Mouse (Mus musculus): ENCODE data around the gene Pcsk2.

The Pcsk2 gene

GRCm38 (mm10) chr2:143545758-143546246 is at the start of gene Pcsk2:
Gene Pcsk2, plus strand, starts transcription at chr2:143546156.
- DNase-seq: peak; percentile 79

GRCm38 (mm10) chr2:143500845-143501244 is 45.1 kb upstream of the Pcsk2 start:
- no peak for DNase-seq

GRCm38 (mm10) chr2:143501760-143502159 is 44.2 kb upstream of the Pcsk2 start:
- no peak for DNase-seq

- DNase-seq: no peak
These were observed 43.8 kb upstream of the Pcsk2 start for GRCm38 (mm10) chr2:143502203-143502602.

- no peak for DNase-seq
These were observed 9.5 kb upstream of the Pcsk2 start for GRCm38 (mm10) chr2:143536485-143536884.

- peak; percentile 16 for DNase-seq
These were observed 631 bp upstream of the Pcsk2 start for GRCm38 (mm10) chr2:143545299-143545751.

GRCm38 (mm10) chr2:143546412-143547211 is 656 bp downstream of the Pcsk2 start:
- DNase-seq: peak; percentile 22

- DNase-seq: peak; percentile 61
These were observed 1.5 kb downstream of the Pcsk2 start for GRCm38 (mm10) chr2:143547251-143548090.

GRCm38 (mm10) chr2:143560384-143560783 is 14.4 kb downstream of the Pcsk2 start:
- no peak for DNase-seq

- no peak for DNase-seq
These were observed 19.1 kb downstream of the Pcsk2 start for GRCm38 (mm10) chr2:143565062-143565461.

- DNase-seq: no peak
These were observed 20.0 kb downstream of the Pcsk2 start for GRCm38 (mm10) chr2:143565961-143566360.

- DNase-seq: no peak
These were observed 39.4 kb downstream of the Pcsk2 start for GRCm38 (mm10) chr2:143585341-143585740.

- DNase-seq: no peak
These were observed 44.4 kb downstream of the Pcsk2 start for GRCm38 (mm10) chr2:143590398-143590797.

GRCm38 (mm10) chr2:143603071-143603470 is 57.1 kb downstream of the Pcsk2 start:
- no peak for DNase-seq

GRCm38 (mm10) chr2:143603871-143604512 is 58.0 kb downstream of the Pcsk2 start:
- no peak for DNase-seq

GRCm38 (mm10) chr2:143610355-143611331 is 64.7 kb downstream of the Pcsk2 start:
- DNase-seq: no peak

- DNase-seq: no peak
These were observed 67.5 kb downstream of the Pcsk2 start for GRCm38 (mm10) chr2:143613466-143613865.

GRCm38 (mm10) chr2:143614775-143615174 is 68.8 kb downstream of the Pcsk2 start:
- no peak for DNase-seq

- DNase-seq: no peak
These were observed 75.0 kb downstream of the Pcsk2 start for GRCm38 (mm10) chr2:143620916-143621315.

GRCm38 (mm10) chr2:143623916-143624315 is 78.0 kb downstream of the Pcsk2 start:
- no peak for DNase-seq

- DNase-seq: no peak
These were observed 97.3 kb downstream of the Pcsk2 start for GRCm38 (mm10) chr2:143643305-143643704.

- no peak for DNase-seq
These were observed 98.4 kb downstream of the Pcsk2 start for GRCm38 (mm10) chr2:143644374-143644773.
